Mouse (Mus musculus) limb, embryonic 14.5 days (tissue): ENCODE measurements at regions not wholly inside any gene's neighbourhood (a gene's known extent, or its start where the extent isn't known, plus 50 kb on each side); places are given as distances from the start of the nearest gene placed in this dataset.

ENCODE experiments used
- ATAC-seq: fragments of 200-750 bp; cut with Nextera tagmentation; 2 replicates; pipeline ENCODE4 v1.8.0; 2017; ENCODE audit warnings: low read depth, moderate number of reproducible peaks, moderate TSS enrichment; ENCODE audit not compliant: low FRiP score
- DNase-seq: peaks from one replicate; pipeline ENCODE4 v3.0.0-alpha.2; 2015; ENCODE audit warnings: low spot score
- H3K27ac ChIP-seq: fragments of 300-500 bp; sonication (generic); replicated peaks from 2 replicates; pipeline ENCODE4 v1.5.1; 2014; ENCODE audit warnings: low read depth, mild to moderate bottlenecking, low read length, moderate library complexity, mixed read lengths
- H3K27me3 ChIP-seq: fragments of 300-500 bp; sonication (generic); 2 replicates; pipeline ENCODE4 v1.6.1; 2014; ENCODE audit warnings: low read length, mixed read lengths; ENCODE audit not compliant: control insufficient read depth, insufficient read depth
- H3K36me3 ChIP-seq: fragments of 300-500 bp; sonication (generic); 2 replicates; pipeline ENCODE4 v1.6.1; 2014; ENCODE audit warnings: mild to moderate bottlenecking, low read length, moderate library complexity, mixed read lengths; ENCODE audit not compliant: control insufficient read depth, insufficient read depth
- H3K4me1 ChIP-seq: fragments of 300-500 bp; sonication (generic); 2 replicates; pipeline ENCODE4 v1.6.1; 2014; ENCODE audit warnings: antibody characterized with exemption, low read length, mixed read lengths; ENCODE audit not compliant: control insufficient read depth, insufficient read depth
- H3K4me2 ChIP-seq: fragments of 300-500 bp; sonication (generic); replicated peaks from 2 replicates; pipeline ENCODE4 v1.6.1; 2014; ENCODE audit warnings: low read depth, mild to moderate bottlenecking, low read length, moderate library complexity; ENCODE audit not compliant: severe bottlenecking
- H3K4me3 ChIP-seq: fragments of 300-500 bp; sonication (generic); replicated peaks from 2 replicates; pipeline ENCODE4 v1.5.1; 2014; ENCODE audit warnings: low read length
- H3K9ac ChIP-seq: fragments of 300-500 bp; sonication (generic); 2 replicates; pipeline ENCODE4 v1.6.1; 2014; ENCODE audit warnings: mild to moderate bottlenecking, low read depth, low read length, moderate library complexity; ENCODE audit not compliant: severe bottlenecking
- H3K9me3 ChIP-seq: fragments of 300-500 bp; sonication (generic); 2 replicates; pipeline ENCODE4 v1.6.1; 2016; ENCODE audit warnings: low read length; ENCODE audit not compliant: control insufficient read depth
- POLR2A ChIP-seq: fragments of 200-500 bp; IDR thresholded peaks from 2 replicates; pipeline ENCODE4 v1.8.0; 2012; ENCODE audit warnings: inconsistent platforms, mild to moderate bottlenecking, moderate library complexity, borderline replicate concordance; ENCODE audit not compliant: insufficient read depth, insufficient read length; ENCODE audit errors: extremely low read depth
- WGBS: fragments of 180-500 bp; shearing (Covaris S2); extraction: QIAGEN DNeasy Blood & Tissue Kit; methylation state at CpG from one replicate; pipeline ENCODE4 v1.1.7; 2014; 5-methylcytosine and 5-hydroxymethylcytosine counted together

GRCm38 (mm10) chr7:98768460-98768859 is 65.6 kb downstream of the Thap12 start:
- Histone ChIP-seq H3K4me2 (no peak overlapping the region), H3K4me1 (peaks cover 29% of the 10 kb centered on the region), H3K9me3 (no peaks in the 10 kb centered on the region), H3K9ac (no peak overlapping the region), H3K27me3 (no peaks in the 10 kb centered on the region), H3K4me3 (no peak overlapping the region), H3K27ac (no peak overlapping the region), H3K36me3 (no peaks in the 10 kb centered on the region)
- no peak for TF ChIP-seq POLR2A
- DNase-seq (no peak), ATAC-seq (no peak)
- 81% methylated on average over 2 of the region's 2 CpGs for WGBS

DNA sequence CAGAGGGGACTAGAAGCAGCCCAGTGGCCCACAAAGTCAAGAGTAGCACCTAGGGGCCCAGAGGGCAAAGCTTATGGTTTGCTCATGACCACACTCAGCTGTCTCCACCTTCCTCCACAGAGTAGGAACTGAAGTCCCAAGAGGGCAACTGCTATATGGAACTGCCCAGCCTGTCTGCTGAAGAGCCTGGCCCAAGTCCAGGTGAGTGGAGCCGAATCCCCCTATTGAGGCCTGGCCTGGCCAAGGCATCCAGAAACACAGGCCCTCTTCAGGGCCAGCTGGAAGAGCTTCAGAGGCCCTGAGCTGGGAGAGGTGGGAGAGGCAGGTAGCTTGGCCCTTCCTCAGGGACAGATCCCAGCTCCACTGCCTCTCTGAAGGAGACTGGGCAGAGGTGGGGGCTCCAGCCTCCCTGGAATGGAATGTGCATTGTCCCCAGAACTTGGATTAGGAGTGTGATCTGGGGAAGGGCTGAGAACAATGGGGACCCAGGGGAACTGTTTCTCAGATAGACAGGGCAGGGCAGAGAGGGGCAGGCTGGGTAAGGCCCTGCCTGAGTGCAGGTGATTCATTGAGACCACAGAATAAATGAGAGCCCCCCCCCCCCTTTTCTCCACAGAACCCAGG is 65.7 kb upstream of the Wnt11 start:
- no peak for DNase-seq
- H3K9ac ChIP-seq = no peak overlapping the region

GRCm38 (mm10) chr7:98770257-98770890 is 64.5 kb upstream of the Wnt11 start:
- WGBS = 9% methylated on average over 8 of the region's 8 CpGs
- peaks cover 29% of the 10 kb centered on the region for H3K4me1 ChIP-seq
- no peaks in the 10 kb centered on the region for H3K36me3 ChIP-seq
- ATAC-seq (no peak), DNase-seq (no peak)
- H3K27me3 ChIP-seq = no peaks in the 10 kb centered on the region
- 0 out of 2 replicates have a peak overlapping the region, but pooled peaks have one; percentile 53 for H3K27ac ChIP-seq
- H3K4me3 ChIP-seq = no peak overlapping the region
- peak overlapping the region; percentile 26; the same call in 1 of the 2 replicates for H3K4me2 ChIP-seq
- no peak for TF ChIP-seq POLR2A
- no peak overlapping the region for H3K9ac ChIP-seq
- no peaks in the 10 kb centered on the region for H3K9me3 ChIP-seq

More for the DNA sequence above, 65.7 kb upstream of the Wnt11 start:
- Histone ChIP-seq H3K4me1 (peaks cover 29% of the 10 kb centered on the region), H3K27me3 (no peaks in the 10 kb centered on the region), H3K9me3 (no peaks in the 10 kb centered on the region), H3K27ac (0 out of 2 replicates have a peak overlapping the region, but pooled peaks have one; percentile 13), H3K4me3 (no peak overlapping the region), H3K36me3 (no peaks in the 10 kb centered on the region), H3K4me2 (no peak overlapping the region)
- 33% methylated on average over 1 of the region's 1 CpGs for WGBS
- TF ChIP-seq POLR2A = no peak
- ATAC-seq = no peak

- H3K4me1 ChIP-seq = peaks cover 29% of the 10 kb centered on the region
- no peak for TF ChIP-seq POLR2A
- no peak overlapping the region for H3K27ac ChIP-seq
- H3K4me3 ChIP-seq = no peak overlapping the region
- ATAC-seq (no peak), DNase-seq (no peak)
- H3K9ac ChIP-seq = no peak overlapping the region
- no peaks in the 10 kb centered on the region for H3K36me3 ChIP-seq
- H3K4me2 ChIP-seq = no peak overlapping the region
- 53% methylated on average over 7 of the region's 7 CpGs for WGBS
- H3K9me3 ChIP-seq = no peaks in the 10 kb centered on the region
- no peaks in the 10 kb centered on the region for H3K27me3 ChIP-seq
These were observed 63.7 kb upstream of the Wnt11 start for GRCm38 (mm10) chr7:98771134-98771775.

GRCm38 (mm10) chr7:98774597-98774996 is 60.3 kb upstream of the Wnt11 start:
- Histone ChIP-seq H3K36me3 (no peaks in the 10 kb centered on the region), H3K4me3 (no peak overlapping the region), H3K4me1 (peaks cover 30% of the 10 kb centered on the region), H3K27ac (no peak overlapping the region), H3K9ac (no peak overlapping the region), H3K9me3 (no peaks in the 10 kb centered on the region), H3K27me3 (no peaks in the 10 kb centered on the region), H3K4me2 (no peak overlapping the region)
- ATAC-seq (no peak), DNase-seq (no peak)
- 62% methylated on average over 4 of the region's 4 CpGs for WGBS
- TF ChIP-seq POLR2A = no peak
